In genomic region chr1:176046995-176047394, GRCm38 (mm10) we compare ENCODE assay signal across 20 mouse cellular contexts.
A peak's percentile ranks its signal among the peaks of the same experiment; 100 is the strongest.
DNase-seq lines count a peak whose midpoint lies in the region; ATAC-seq and TF ChIP-seq lines count a peak whose summit lies in the region.
"Had no signal": no experiment of that assay in that cellular context is flagged by ENCODE, and none has a peak within 500 bp of the region (broad histone marks: within the 10 kb centered on the region; RNA-seq: fewer than 3 reads in every experiment).

No protein-coding gene starts in this region.

- H3K36me3 ChIP-seq in heart, embryonic 15.5 days = no peaks in the 10 kb centered on the region
- H3K36me3 ChIP-seq in limb, embryonic 14.5 days (ENCODE audit: control insufficient read depth, insufficient read depth, low read length) = no peaks in the 10 kb centered on the region
- H3K36me3 ChIP-seq in limb, embryonic 10.5 days = no peaks in the 10 kb centered on the region
- H3K36me3 ChIP-seq: forebrain, embryonic 12.5 days; hindbrain, embryonic 10.5 days; intestine, embryonic 15.5 days; midbrain, embryonic 13.5 days; stomach, embryonic 15.5 days had no signal

- no peak for TF ChIP-seq CTCF in cerebellum, adult 2 months (IDR thresholded peaks at IDR 0.05; ENCODE audit: borderline replicate concordance, insufficient read depth, low read depth, low read length)

- H3K4me2 ChIP-seq in heart, embryonic 15.5 days = no peak overlapping the region
- H3K4me2 ChIP-seq in limb, embryonic 14.5 days (replicated peaks; ENCODE audit: low read depth, low read length, severe bottlenecking) = no peak overlapping the region
- H3K4me2 ChIP-seq: forebrain, embryonic 12.5 days; intestine, embryonic 15.5 days; midbrain, embryonic 13.5 days; stomach, embryonic 15.5 days had no signal

- peaks cover 11% of the 10 kb centered on the region for H3K4me1 ChIP-seq in cerebellum, adult 2 months (ENCODE audit: control insufficient read depth, insufficient read depth, low read length)
- peaks cover 17% of the 10 kb centered on the region for H3K4me1 ChIP-seq in heart, embryonic 15.5 days (replicated peaks)
- no peaks in the 10 kb centered on the region; the same call in 1 of the 2 replicates for H3K4me1 ChIP-seq in limb, embryonic 14.5 days (ENCODE audit: control insufficient read depth, insufficient read depth, low read length)
- H3K4me1 ChIP-seq in limb, embryonic 10.5 days = no peaks in the 10 kb centered on the region
- H3K4me1 ChIP-seq: forebrain, embryonic 12.5 days; hindbrain, embryonic 10.5 days; intestine, embryonic 15.5 days; midbrain, embryonic 13.5 days; stomach, embryonic 15.5 days had no signal

- H3K9me3 ChIP-seq in heart, embryonic 15.5 days (replicated peaks) = no peaks in the 10 kb centered on the region
- H3K9me3 ChIP-seq in limb, embryonic 14.5 days (ENCODE audit: control insufficient read depth, low read length) = no peaks in the 10 kb centered on the region
- no peaks in the 10 kb centered on the region for H3K9me3 ChIP-seq in limb, embryonic 10.5 days (replicated peaks)
- H3K9me3 ChIP-seq: forebrain, embryonic 12.5 days; hindbrain, embryonic 10.5 days; intestine, embryonic 15.5 days; midbrain, embryonic 13.5 days; stomach, embryonic 15.5 days had no signal

- H3K27ac ChIP-seq in cerebellum, adult 2 months (ENCODE audit: insufficient read depth, low read length) = 0 out of 2 replicates have a peak overlapping the region, but pooled peaks have one; percentile 31
- peak overlapping the region; percentile 1; the same call in 1 of the 2 replicates for H3K27ac ChIP-seq in heart, embryonic 15.5 days
- no peak overlapping the region for H3K27ac ChIP-seq in limb, embryonic 14.5 days (replicated peaks; ENCODE audit: low read depth, low read length)
- H3K27ac ChIP-seq in limb, embryonic 10.5 days = no peak overlapping the region
- H3K27ac ChIP-seq: forebrain, embryonic 12.5 days; hindbrain, embryonic 10.5 days; intestine, embryonic 15.5 days; macrophage; midbrain, embryonic 13.5 days; stomach, embryonic 15.5 days had no signal

- 9% methylated on average over 5 of the region's 5 CpGs for WGBS in cerebellum, adult 2 months
- WGBS in heart, embryonic 15.5 days = 10% methylated on average over 5 of the region's 5 CpGs
- WGBS in limb, embryonic 14.5 days = 64% methylated on average over 5 of the region's 5 CpGs
- WGBS in limb, embryonic 10.5 days = 82% methylated on average over 5 of the region's 5 CpGs

- no peak for ATAC-seq in cerebellum, adult (ENCODE audit: insufficient number of reproducible peaks, low FRiP score, low TSS enrichment)
- ATAC-seq in heart, embryonic 15.5 days (replicated peaks; ENCODE audit: insufficient number of reproducible peaks, insufficient read depth, low FRiP score, low read depth) = peak; percentile 58; the same call in 1 of the 2 replicates
- ATAC-seq in limb, embryonic 14.5 days (ENCODE audit: low FRiP score, low read depth) = no peak
- ATAC-seq: intestine, embryonic 15.5 days; liver, postnatal 0 days; midbrain, embryonic 13.5 days had no signal

- H3K9ac ChIP-seq in heart, embryonic 15.5 days = no peak overlapping the region
- no peak overlapping the region for H3K9ac ChIP-seq in limb, embryonic 14.5 days (ENCODE audit: low read depth, low read length, severe bottlenecking)
- H3K9ac ChIP-seq: forebrain, embryonic 12.5 days; intestine, embryonic 15.5 days; liver, postnatal 0 days; midbrain, embryonic 13.5 days; stomach, embryonic 15.5 days had no signal

- intact Hi-C loops in heart, postnatal 36 days (cut with DNase I) = no loop called here

- H3K4me3 ChIP-seq in cerebellum, adult 2 months (replicated peaks; ENCODE audit: insufficient read depth, low read depth, low read length) = no peak overlapping the region
- H3K4me3 ChIP-seq in heart, embryonic 15.5 days = no peak overlapping the region
- H3K4me3 ChIP-seq in limb, embryonic 14.5 days (replicated peaks; ENCODE audit: low read length) = no peak overlapping the region
- no peak overlapping the region for H3K4me3 ChIP-seq in limb, embryonic 10.5 days
- H3K4me3 ChIP-seq: forebrain, embryonic 12.5 days; hindbrain, embryonic 10.5 days; intestine, embryonic 15.5 days; midbrain, embryonic 13.5 days; stomach, embryonic 15.5 days had no signal

- DNase-seq in cerebellum, adult 2 months = peak in 1 of 2 experiments; percentile 49
- no peak for DNase-seq in heart, postnatal 36 days
- peak; percentile 17 for DNase-seq in limb, embryonic 14.5 days (ENCODE audit: low spot score)
- DNase-seq in limb, embryonic 10.5 days (ENCODE audit: low spot score) = no peak
- peak; percentile 65 for DNase-seq in brain, adult 2 months (ENCODE audit: low read depth, low spot score)
- DNase-seq in c-Kit-positive CD71-positive TER-119-positive erythroid progenitor cells, embryonic 14.5 days (ENCODE audit: low spot score) = no peak
- DNase-seq: embryo, embryonic 11 days; gastrocnemius, postnatal 25 days; liver; liver, postnatal 0 days; right cerebral cortex, postnatal 14 days; thymus, postnatal 14 days had no signal

- TF ChIP-seq POLR2A in cerebellum, adult 2 months (IDR thresholded peaks at IDR 0.05; ENCODE audit: borderline replicate concordance, insufficient read depth, low read length) = no peak
- TF ChIP-seq POLR2A in limb, embryonic 14.5 days (IDR thresholded peaks at IDR 0.05; ENCODE audit: borderline replicate concordance, extremely low read depth, insufficient read depth, insufficient read length) = no peak

- H3K27me3 ChIP-seq in cerebellum, adult 2 months (ENCODE audit: control insufficient read depth, insufficient read depth, low read length) = no peaks in the 10 kb centered on the region
- H3K27me3 ChIP-seq in heart, embryonic 15.5 days = no peaks in the 10 kb centered on the region
- H3K27me3 ChIP-seq in limb, embryonic 14.5 days (ENCODE audit: control insufficient read depth, insufficient read depth, low read length) = no peaks in the 10 kb centered on the region
- H3K27me3 ChIP-seq in limb, embryonic 10.5 days (ENCODE audit: low read depth, poor library complexity, severe bottlenecking) = no peaks in the 10 kb centered on the region
- H3K27me3 ChIP-seq: forebrain, embryonic 12.5 days; intestine, embryonic 15.5 days; midbrain, embryonic 13.5 days; stomach, embryonic 15.5 days had no signal

Comparison
In these comparisons a context has a peak if more than half of its experiments do, and no peak if none do; other contexts are left out.
1. DNase-seq: peak in limb, embryonic 14.5 days (single experiment) and brain, adult 2 months (single experiment); none in heart, postnatal 36 days (0 of 2), limb, embryonic 10.5 days (single experiment) and c-Kit-positive CD71-positive TER-119-positive erythroid progenitor cells, embryonic 14.5 days (single experiment).
2. H3K27ac ChIP-seq: peak in cerebellum, adult 2 months (single experiment) and heart, embryonic 15.5 days (single experiment); none in limb, embryonic 14.5 days (single experiment) and limb, embryonic 10.5 days (single experiment).